Mouse (Mus musculus): Measurements from ENCODE around the gene Pou3f3.

The Pou3f3 gene

GRCm38 (mm10) chr1:42694665-42695577 is 647 bp upstream of the Pou3f3 start:
- DNase-seq (ENCODE audit: low spot score) = no peak

GRCm38 (mm10) chr1:42696371-42697031 is 933 bp downstream of the Pou3f3 start:
- DNase-seq (ENCODE audit: low spot score) = no peak

GRCm38 (mm10) chr1:42697321-42697755 is 1.8 kb downstream of the Pou3f3 start:
- no peak for DNase-seq (ENCODE audit: low spot score)

- DNase-seq (ENCODE audit: low spot score) = no peak
These were observed 2.4 kb downstream of the Pou3f3 start for GRCm38 (mm10) chr1:42697756-42698583.

- no peak for DNase-seq (ENCODE audit: low spot score)
These were observed 3.2 kb downstream of the Pou3f3 start for GRCm38 (mm10) chr1:42698584-42699333.

- no peak for DNase-seq (ENCODE audit: low spot score)
These were observed 3.9 kb downstream of the Pou3f3 start for GRCm38 (mm10) chr1:42699471-42699871.

GRCm38 (mm10) chr1:42700171-42700570 is 4.6 kb downstream of the Pou3f3 start:
- DNase-seq (ENCODE audit: low spot score) = no peak

GRCm38 (mm10) chr1:42700815-42701214 is 5.2 kb downstream of the Pou3f3 start:
- no peak for DNase-seq (ENCODE audit: low spot score)

- no peak for DNase-seq (ENCODE audit: low spot score)
These were observed 6.5 kb downstream of the Pou3f3 start for GRCm38 (mm10) chr1:42701833-42702611.

GRCm38 (mm10) chr1:42702984-42703383 is 7.4 kb downstream of the Pou3f3 start:
- DNase-seq (ENCODE audit: low spot score) = no peak

GRCm38 (mm10) chr1:42703424-42703823 is 7.9 kb downstream of the Pou3f3 start:
- DNase-seq (ENCODE audit: low spot score) = no peak

GRCm38 (mm10) chr1:42703851-42704613 is 8.5 kb downstream of the Pou3f3 start:
- no peak for DNase-seq (ENCODE audit: low spot score)

GRCm38 (mm10) chr1:42704981-42705810 is 9.6 kb downstream of the Pou3f3 start:
- no peak for DNase-seq (ENCODE audit: low spot score)

- no peak for DNase-seq (ENCODE audit: low spot score)
These were observed 10.2 kb downstream of the Pou3f3 start for GRCm38 (mm10) chr1:42705811-42706160.

GRCm38 (mm10) chr1:42707196-42707595 is 11.6 kb downstream of the Pou3f3 start:
- no peak for DNase-seq (ENCODE audit: low spot score)

GRCm38 (mm10) chr1:42707611-42708130 is 12.1 kb downstream of the Pou3f3 start:
- DNase-seq (ENCODE audit: low spot score) = no peak

GRCm38 (mm10) chr1:42709024-42709423 is 13.5 kb downstream of the Pou3f3 start:
- no peak for DNase-seq (ENCODE audit: low spot score)

GRCm38 (mm10) chr1:42709431-42710160 is 14.0 kb downstream of the Pou3f3 start:
- DNase-seq (ENCODE audit: low spot score) = no peak
